Mouse (Mus musculus) E14TG2a.4 (cell line): ENCODE measurements around the gene Umad1.

ENCODE experiments used
- H3K27me3 ChIP-seq: 2 replicates; pipeline ENCODE4 v1.6.1; 2014; ENCODE audit warnings: low read length, control low read depth; ENCODE audit not compliant: insufficient read depth
- H3K36me3 ChIP-seq: 2 replicates; pipeline ENCODE4 v1.6.1; 2014; ENCODE audit warnings: low read length, control low read depth; ENCODE audit not compliant: insufficient read depth
- H3K4me1 ChIP-seq: replicated peaks from 2 replicates; pipeline ENCODE4 v1.6.1; 2014; ENCODE audit warnings: low read depth, low read length, control low read depth
- H3K4me3 ChIP-seq: replicated peaks from 2 replicates; pipeline ENCODE4 v1.5.1; 2014; ENCODE audit warnings: mild to moderate bottlenecking, low read length
- H3K9me3 ChIP-seq: 2 replicates; pipeline ENCODE4 v1.6.1; 2014; ENCODE audit warnings: low read length, control low read depth
- CTCF ChIP-seq: conservative IDR thresholded peaks from 2 replicates; pipeline ENCODE4 v1.5.1; 2014; ENCODE audit warnings: low read length
- NANOG ChIP-seq: IDR thresholded peaks from 2 replicates; pipeline ENCODE4 v1.6.1; 2014; ENCODE audit warnings: borderline replicate concordance, low read length, mixed read lengths
- POU5F1 ChIP-seq: IDR thresholded peaks from 2 replicates; pipeline ENCODE4 v1.6.1; 2014; ENCODE audit warnings: low read length, borderline replicate concordance

The Umad1 gene

GRCm38 (mm10) chr6:8412845-8413598 is 153.9 kb downstream of the Umad1 start:
- H3K27me3 ChIP-seq, result no peaks in the 10 kb centered on the region; the same call in 1 of the 2 replicates
- no peaks in the 10 kb centered on the region for H3K36me3 ChIP-seq
- no peaks in the 10 kb centered on the region for H3K4me1 ChIP-seq
- no peak overlapping the region for H3K4me3 ChIP-seq
- TF ChIP-seq NANOG (no peak), POU5F1 (no peak), CTCF (no peak)
- no peaks in the 10 kb centered on the region for H3K9me3 ChIP-seq

DNA sequence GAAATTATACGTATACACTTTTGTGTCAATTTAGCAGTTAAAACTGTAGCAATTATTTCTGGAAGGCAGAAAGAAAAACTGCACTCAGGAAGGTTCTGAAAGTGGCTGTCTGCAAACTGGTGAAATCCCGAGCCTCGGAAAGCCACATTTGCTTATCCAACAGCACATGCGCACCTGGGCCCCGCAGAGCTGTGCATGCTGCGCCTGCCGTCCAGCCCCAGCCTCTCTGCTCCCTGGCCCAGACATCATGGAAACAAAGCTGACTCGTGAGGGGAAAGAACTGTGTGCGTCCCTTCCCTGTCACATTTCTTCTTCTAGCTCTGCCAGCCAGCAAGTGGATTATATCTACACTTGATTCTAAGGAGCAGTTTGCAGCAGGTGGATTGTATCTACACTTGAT is 154.9 kb downstream of the Umad1 start:
- Histone ChIP-seq H3K9me3 (no peaks in the 10 kb centered on the region), H3K4me1 (no peaks in the 10 kb centered on the region), H3K27me3 (no peaks in the 10 kb centered on the region; the same call in 1 of the 2 replicates), H3K36me3 (no peaks in the 10 kb centered on the region), H3K4me3 (0 out of 2 replicates have a peak overlapping the region, but pooled peaks have one; percentile 35)
- TF ChIP-seq NANOG (no peak), POU5F1 (no peak), CTCF (no peak)

GRCm38 (mm10) chr6:8415823-8416222 is 156.7 kb downstream of the Umad1 start:
- Histone ChIP-seq H3K4me3 (no peak overlapping the region), H3K4me1 (no peaks in the 10 kb centered on the region), H3K9me3 (no peaks in the 10 kb centered on the region), H3K36me3 (no peaks in the 10 kb centered on the region), H3K27me3 (no peaks in the 10 kb centered on the region; the same call in 1 of the 2 replicates)
- TF ChIP-seq CTCF (no peak), NANOG (no peak), POU5F1 (no peak)

- H3K27me3 ChIP-seq, result no peaks in the 10 kb centered on the region; the same call in 1 of the 2 replicates
Observed at GRCm38 (mm10) chr6:8416802-8417569, 157.9 kb downstream of the Umad1 start.

GRCm38 (mm10) chr6:8419485-8420186 is 160.5 kb downstream of the Umad1 start:
- Histone ChIP-seq H3K27me3 (no peaks in the 10 kb centered on the region), H3K4me3 (no peak overlapping the region), H3K9me3 (no peaks in the 10 kb centered on the region), H3K4me1 (no peaks in the 10 kb centered on the region), H3K36me3 (no peaks in the 10 kb centered on the region)
- no peak for TF ChIP-seq NANOG
- no peak for TF ChIP-seq POU5F1
- TF ChIP-seq CTCF, result no peak

More at GRCm38 (mm10) chr6:8416802-8417569, 157.9 kb downstream of the Umad1 start:
- Histone ChIP-seq H3K36me3 (no peaks in the 10 kb centered on the region), H3K9me3 (no peaks in the 10 kb centered on the region), H3K4me1 (no peaks in the 10 kb centered on the region), H3K4me3 (no peak overlapping the region)
- TF ChIP-seq POU5F1 (no peak), CTCF (no peak), NANOG (no peak)

DNA sequence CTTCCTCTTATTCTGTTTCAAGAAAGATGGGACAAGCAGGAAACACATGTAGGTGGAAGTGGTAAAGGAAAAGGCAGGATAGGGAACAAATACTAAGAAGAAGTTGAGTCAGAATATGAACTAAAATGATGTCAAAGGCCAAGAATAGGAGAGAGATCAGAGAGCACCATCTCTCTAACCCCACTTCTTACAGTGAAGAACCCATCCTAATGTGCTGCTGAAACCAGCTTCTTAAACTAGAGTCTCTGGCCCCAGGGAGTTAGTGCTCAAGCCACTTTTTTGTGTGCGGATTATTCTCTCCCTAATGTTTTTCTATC is 161.1 kb downstream of the Umad1 start:
- Histone ChIP-seq H3K9me3 (no peaks in the 10 kb centered on the region), H3K27me3 (no peaks in the 10 kb centered on the region)
- no peak for TF ChIP-seq CTCF
- no peak for TF ChIP-seq NANOG
- TF ChIP-seq POU5F1, result no peak

GRCm38 (mm10) chr6:8421421-8421820 is 162.3 kb downstream of the Umad1 start:
- H3K4me1 ChIP-seq, result no peaks in the 10 kb centered on the region
- H3K9me3 ChIP-seq, result no peaks in the 10 kb centered on the region
- TF ChIP-seq CTCF (no peak), NANOG (no peak), POU5F1 (no peak)
- H3K4me3 ChIP-seq, result no peak overlapping the region
- H3K27me3 ChIP-seq, result no peaks in the 10 kb centered on the region
- no peaks in the 10 kb centered on the region for H3K36me3 ChIP-seq

More for the DNA sequence above, 161.1 kb downstream of the Umad1 start:
- no peak overlapping the region for H3K4me3 ChIP-seq
- H3K4me1 ChIP-seq, result no peaks in the 10 kb centered on the region
- no peaks in the 10 kb centered on the region for H3K36me3 ChIP-seq
